Mouse (Mus musculus): Measurements from ENCODE around the gene Adam11. TPM values are rescaled to one million over a fixed set of nuclear protein-coding genes. Genes with fewer than 3 reads are reported as not detected.

Adam11 gene
- total and polyA plus RNA-seq, 2 experiments from 2014 or later: 17.6 to 37.9 TPM

GRCm38 (mm10) chr11:102778597-102778996 is 17.4 kb downstream of the Adam11 start:
- ATAC-seq: no peak
- no peak for TF ChIP-seq CTCF (IDR thresholded peaks at IDR 0.05; ENCODE audit: low read depth)
- Histone ChIP-seq H3K27me3 (ENCODE audit: insufficient read depth, low read length) (no peaks in the 10 kb centered on the region), H3K36me3 (ENCODE audit: insufficient read depth) (peaks cover 18% of the 10 kb centered on the region; the same call in 1 of the 2 replicates), H3K9me3 (ENCODE audit: low read length) (no peaks in the 10 kb centered on the region), H3K9ac (no peak overlapping the region), H3K4me2 (ENCODE audit: low read depth) (no peak overlapping the region), H3K4me3 (ENCODE audit: low read depth, low read length) (no peak overlapping the region), H3K27ac (ENCODE audit: low read depth, low read length) (no peak overlapping the region), H3K4me1 (ENCODE audit: insufficient read depth) (peaks cover 4% of the 10 kb centered on the region; the same call in 1 of the 2 replicates)
- 41% methylated on average over 5 of the region's 5 CpGs for WGBS
- no peak for DNase-seq

GRCm38 (mm10) chr11:102779081-102779638 is 17.9 kb downstream of the Adam11 start:
- Histone ChIP-seq H3K36me3 (ENCODE audit: insufficient read depth) (peaks cover 18% of the 10 kb centered on the region; the same call in 1 of the 2 replicates), H3K9ac (no peak overlapping the region), H3K27me3 (ENCODE audit: insufficient read depth, low read length) (no peaks in the 10 kb centered on the region), H3K27ac (ENCODE audit: low read depth, low read length) (no peak overlapping the region), H3K4me2 (ENCODE audit: low read depth) (no peak overlapping the region), H3K4me3 (ENCODE audit: low read depth, low read length) (no peak overlapping the region), H3K4me1 (ENCODE audit: insufficient read depth) (peaks cover 4% of the 10 kb centered on the region; the same call in 1 of the 2 replicates), H3K9me3 (ENCODE audit: low read length) (no peaks in the 10 kb centered on the region)
- WGBS: 76% methylated on average over 8 of the region's 8 CpGs
- DNase-seq (no peak), ATAC-seq (no peak)
- no peak for TF ChIP-seq CTCF (IDR thresholded peaks at IDR 0.05; ENCODE audit: low read depth)

GRCm38 (mm10) chr11:102779824-102780223 is 18.6 kb downstream of the Adam11 start:
- no peak for TF ChIP-seq CTCF (IDR thresholded peaks at IDR 0.05; ENCODE audit: low read depth)
- 90% methylated on average over 7 of the region's 7 CpGs for whole genome bisulfite sequencing
- H3K4me3 ChIP-seq (ENCODE audit: low read depth, low read length): no peak overlapping the region
- H3K27me3 ChIP-seq (ENCODE audit: insufficient read depth, low read length): no peaks in the 10 kb centered on the region
- H3K27ac ChIP-seq (ENCODE audit: low read depth, low read length): no peak overlapping the region
- no peak overlapping the region for H3K4me2 ChIP-seq (ENCODE audit: low read depth)
- no peak overlapping the region for H3K9ac ChIP-seq
- peaks cover 4% of the 10 kb centered on the region; the same call in 1 of the 2 replicates for H3K4me1 ChIP-seq (ENCODE audit: insufficient read depth)
- ATAC-seq (no peak), DNase-seq (no peak)
- no peaks in the 10 kb centered on the region for H3K9me3 ChIP-seq (ENCODE audit: low read length)
- peaks cover 18% of the 10 kb centered on the region; the same call in 1 of the 2 replicates for H3K36me3 ChIP-seq (ENCODE audit: insufficient read depth)

DNA sequence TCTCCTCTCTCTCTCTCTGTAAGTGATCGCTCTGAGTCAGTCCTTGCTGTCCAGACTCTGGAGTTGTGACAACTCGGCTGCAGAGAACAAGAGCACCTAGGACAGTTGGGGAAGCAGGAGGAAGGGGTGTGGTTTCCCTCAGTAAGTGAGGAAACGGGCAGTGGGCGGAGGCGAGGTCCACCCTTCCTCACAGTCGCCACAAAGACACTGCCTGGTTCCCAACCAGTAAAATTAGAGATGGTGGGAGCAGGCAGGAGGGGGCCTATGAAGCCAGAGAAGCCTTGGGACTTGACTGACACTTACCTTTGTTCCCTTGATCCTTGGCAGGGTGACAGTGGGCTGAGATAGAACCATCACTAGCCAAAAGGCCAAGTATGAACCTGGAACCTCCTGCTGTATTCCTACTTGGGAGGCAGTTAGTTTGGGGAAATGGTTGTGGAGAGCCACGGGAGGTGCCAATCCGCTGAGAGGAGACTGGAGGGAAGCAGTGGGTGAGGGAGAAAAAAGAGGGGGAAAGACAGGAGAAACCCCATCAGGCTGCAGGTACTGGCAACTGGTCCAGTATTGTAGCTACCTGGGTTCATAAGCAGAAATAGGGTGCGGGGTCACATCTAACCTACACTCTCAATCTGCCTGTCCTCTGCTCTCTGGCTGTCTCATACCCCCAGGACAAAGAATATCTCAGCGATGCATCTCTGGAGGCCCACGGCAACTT is 19.2 kb downstream of the Adam11 start:
- no peak for DNase-seq
- no peak overlapping the region for H3K4me2 ChIP-seq (ENCODE audit: low read depth)
- H3K36me3 ChIP-seq (ENCODE audit: insufficient read depth): peaks cover 18% of the 10 kb centered on the region; the same call in 1 of the 2 replicates
- no peak for ATAC-seq
- no peak overlapping the region for H3K9ac ChIP-seq
- H3K9me3 ChIP-seq (ENCODE audit: low read length): no peaks in the 10 kb centered on the region
- no peak for TF ChIP-seq CTCF (IDR thresholded peaks at IDR 0.05; ENCODE audit: low read depth)
- WGBS: 46% methylated on average over 11 of the region's 11 CpGs
- H3K27me3 ChIP-seq (ENCODE audit: insufficient read depth, low read length): no peaks in the 10 kb centered on the region
- peaks cover 4% of the 10 kb centered on the region; the same call in 1 of the 2 replicates for H3K4me1 ChIP-seq (ENCODE audit: insufficient read depth)
- H3K27ac ChIP-seq (ENCODE audit: low read depth, low read length): peak overlapping the region; percentile 55
- no peak overlapping the region for H3K4me3 ChIP-seq (ENCODE audit: low read depth, low read length)

DNA sequence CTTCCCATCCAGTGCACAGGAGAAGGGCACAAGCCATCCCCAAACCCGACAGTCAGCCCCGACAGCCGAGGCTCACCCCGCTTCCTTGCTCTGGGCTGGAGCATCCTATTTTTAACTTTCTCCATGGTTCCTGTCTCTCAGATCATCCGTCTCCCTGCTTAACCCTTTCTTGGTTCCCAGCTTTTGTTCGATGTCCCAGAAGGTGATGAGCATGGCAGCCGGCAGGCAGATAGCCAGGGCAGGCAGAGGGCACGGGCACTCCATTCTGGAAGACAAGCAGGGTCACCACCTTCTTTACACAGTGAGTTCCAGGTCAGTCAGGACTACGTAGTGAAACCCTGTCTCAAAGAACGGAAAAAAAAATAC is 19.7 kb downstream of the Adam11 start:
- no peak overlapping the region for H3K4me2 ChIP-seq (ENCODE audit: low read depth)
- peak overlapping the region; percentile 55 for H3K27ac ChIP-seq (ENCODE audit: low read depth, low read length)
- no peak for TF ChIP-seq CTCF (IDR thresholded peaks at IDR 0.05; ENCODE audit: low read depth)
- no peaks in the 10 kb centered on the region for H3K9me3 ChIP-seq (ENCODE audit: low read length)
- H3K4me1 ChIP-seq (ENCODE audit: insufficient read depth): peaks cover 4% of the 10 kb centered on the region; the same call in 1 of the 2 replicates
- DNase-seq (no peak), ATAC-seq (no peak)
- no peak overlapping the region for H3K9ac ChIP-seq
- no peak overlapping the region for H3K4me3 ChIP-seq (ENCODE audit: low read depth, low read length)
- WGBS: 59% methylated on average over 10 of the region's 10 CpGs
- peaks cover 16% of the 10 kb centered on the region; the same call in 1 of the 2 replicates for H3K36me3 ChIP-seq (ENCODE audit: insufficient read depth)
- H3K27me3 ChIP-seq (ENCODE audit: insufficient read depth, low read length): no peaks in the 10 kb centered on the region

DNA sequence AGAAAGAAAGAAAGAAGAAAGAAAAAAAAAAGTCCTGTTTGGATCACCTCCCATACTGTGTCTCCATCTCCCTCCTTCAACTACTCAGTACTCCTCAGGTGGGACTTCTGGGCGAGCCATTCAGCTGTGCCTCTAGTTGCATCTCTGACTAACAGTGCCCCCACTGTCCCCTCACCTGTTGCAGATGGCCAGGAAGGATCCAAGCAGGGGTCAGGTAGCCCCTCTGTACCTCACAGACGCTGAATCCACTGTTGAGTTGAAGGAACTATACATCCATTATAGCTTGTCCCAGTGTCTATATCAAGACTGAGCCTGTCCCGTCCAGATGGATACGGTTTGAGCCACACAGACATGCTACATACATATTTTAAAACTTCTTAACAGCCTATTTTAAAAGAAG is 20.3 kb downstream of the Adam11 start:
- peaks cover 4% of the 10 kb centered on the region; the same call in 1 of the 2 replicates for H3K4me1 ChIP-seq (ENCODE audit: insufficient read depth)
- no peak overlapping the region for H3K9ac ChIP-seq
- no peak overlapping the region; the same call in 1 of the 2 replicates for H3K27ac ChIP-seq (ENCODE audit: low read depth, low read length)
- H3K9me3 ChIP-seq (ENCODE audit: low read length): no peaks in the 10 kb centered on the region
- WGBS: 77% methylated on average over 4 of the region's 4 CpGs
- TF ChIP-seq CTCF (IDR thresholded peaks at IDR 0.05; ENCODE audit: low read depth): no peak
- no peak overlapping the region for H3K4me3 ChIP-seq (ENCODE audit: low read depth, low read length)
- peaks cover 10% of the 10 kb centered on the region; the same call in 1 of the 2 replicates for H3K36me3 ChIP-seq (ENCODE audit: insufficient read depth)
- H3K27me3 ChIP-seq (ENCODE audit: insufficient read depth, low read length): no peaks in the 10 kb centered on the region
- DNase-seq (no peak), ATAC-seq (no peak)
- no peak overlapping the region for H3K4me2 ChIP-seq (ENCODE audit: low read depth)

GRCm38 (mm10) chr11:102783443-102783842 is 22.2 kb downstream of the Adam11 start:
- Histone ChIP-seq H3K4me2 (ENCODE audit: low read depth) (no peak overlapping the region), H3K4me3 (ENCODE audit: low read depth, low read length) (no peak overlapping the region), H3K9me3 (ENCODE audit: low read length) (no peaks in the 10 kb centered on the region), H3K9ac (no peak overlapping the region), H3K36me3 (ENCODE audit: insufficient read depth) (no peaks in the 10 kb centered on the region), H3K27me3 (ENCODE audit: insufficient read depth, low read length) (no peaks in the 10 kb centered on the region), H3K27ac (ENCODE audit: low read depth, low read length) (0 out of 2 replicates have a peak overlapping the region, but pooled peaks have one; percentile 5), H3K4me1 (ENCODE audit: insufficient read depth) (peaks cover 4% of the 10 kb centered on the region; the same call in 1 of the 2 replicates)
- no peak for DNase-seq
- no peak for ATAC-seq
- WGBS: 61% methylated on average over 7 of the region's 7 CpGs
- no peak for TF ChIP-seq CTCF (IDR thresholded peaks at IDR 0.05; ENCODE audit: low read depth)

Measured in forebrain, postnatal 0 days (tissue).